Mouse (Mus musculus): ENCODE results near the gene Slc34a1. TPM values are rescaled to one million over a fixed set of nuclear protein-coding genes. Genes with fewer than 3 reads are reported as not detected.
A peak's percentile ranks its signal among the peaks of the same experiment; 100 is the strongest.

Slc34a1 gene
- total and polyA plus RNA-seq, 3 experiments, result 0.93 TPM; not detected in 2

DNA sequence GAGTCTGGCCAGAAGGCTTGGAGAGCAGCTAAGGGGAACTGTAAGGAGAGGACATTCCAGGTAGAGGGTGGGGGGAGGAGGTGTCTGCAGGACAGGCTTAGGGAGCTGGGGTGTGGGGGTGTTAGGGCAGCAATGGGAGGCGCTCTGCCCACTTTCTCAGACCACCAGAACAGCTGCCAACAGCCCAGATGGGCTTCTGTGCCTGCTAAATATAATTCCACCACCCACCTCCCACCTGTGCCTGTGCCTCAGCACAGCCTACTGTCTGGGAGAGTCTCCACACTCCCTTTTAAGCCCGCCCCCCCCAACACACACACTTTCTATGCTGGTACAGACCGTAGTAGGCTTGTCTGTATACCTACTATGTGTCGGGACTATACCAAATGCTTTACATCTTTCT, 16.2 kb upstream of the Slc34a1 start:
- H3K27me3 ChIP-seq (ENCODE audit: insufficient read depth, low read length), result peaks cover 65% of the 10 kb centered on the region
- no peak for DNase-seq (ENCODE audit: low spot score)
- H3K4me3 ChIP-seq (ENCODE audit: low read depth, low read length), result no peak overlapping the region
- H3K36me3 ChIP-seq (replicated peaks), result peaks cover 69% of the 10 kb centered on the region
- no peaks in the 10 kb centered on the region for H3K9me3 ChIP-seq (replicated peaks)
- no peak for TF ChIP-seq CTCF (IDR thresholded peaks at IDR 0.05; ENCODE audit: low read depth, low read length)
- no peaks in the 10 kb centered on the region; the same call in 1 of the 2 replicates for H3K4me1 ChIP-seq (ENCODE audit: insufficient read depth, low read depth, low read length)
- ATAC-seq (ENCODE audit: extremely low read depth, insufficient number of reproducible peaks, low FRiP score, poor library complexity, severe bottlenecking), result no peak

DNA sequence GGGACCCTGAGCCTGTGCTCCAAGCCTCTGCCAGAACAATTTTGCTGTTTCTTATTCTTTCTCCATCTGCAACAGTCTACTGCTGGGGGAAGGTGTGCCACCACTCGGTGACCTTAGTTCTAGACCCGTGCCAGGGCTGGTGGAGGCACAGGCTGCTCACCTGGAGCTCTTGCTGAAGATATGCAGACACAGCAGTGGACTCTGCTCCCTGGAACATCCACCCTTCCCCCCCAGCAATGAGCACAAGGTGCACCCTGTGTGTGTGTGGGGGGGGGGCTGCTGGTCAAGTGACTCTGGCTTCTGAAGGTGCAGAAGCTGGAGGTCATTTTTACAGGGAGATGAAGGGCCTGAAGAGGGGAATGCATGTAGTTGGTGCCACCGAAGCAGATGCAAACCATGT, 7.3 kb upstream of the Slc34a1 start:
- no peak for DNase-seq (ENCODE audit: low spot score)
- ATAC-seq (ENCODE audit: extremely low read depth, insufficient number of reproducible peaks, low FRiP score, poor library complexity, severe bottlenecking), result no peak

DNA sequence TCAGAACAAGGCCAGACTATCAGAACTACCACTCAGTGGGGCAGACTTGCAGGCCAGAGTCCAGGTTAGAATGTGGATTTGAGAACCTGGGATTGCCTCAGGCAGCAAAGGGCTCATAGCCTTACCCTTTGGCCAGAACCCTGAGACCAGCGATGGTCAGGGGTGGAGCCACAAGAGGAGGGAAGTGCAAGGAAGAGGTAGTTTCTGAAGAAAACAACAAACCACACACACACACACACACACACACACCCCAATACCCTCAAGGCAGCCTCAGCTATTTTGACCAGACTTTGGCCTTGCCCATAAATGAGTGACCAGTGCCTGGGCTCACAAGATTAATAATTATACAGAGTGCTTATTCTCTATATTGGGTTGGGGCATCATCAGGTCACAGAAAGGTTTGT, 6.4 kb upstream of the Slc34a1 start:
- ATAC-seq (ENCODE audit: extremely low read depth, insufficient number of reproducible peaks, low FRiP score, poor library complexity, severe bottlenecking) (no peak), DNase-seq (ENCODE audit: low spot score) (no peak)
- TF ChIP-seq TAL1 (conservative IDR thresholded peaks at IDR 0.05; ENCODE audit: low read depth, low read length), result no peak
- no peak for TF ChIP-seq POLR2AphosphoS5 (IDR thresholded peaks at IDR 0.05; ENCODE audit: insufficient replicate concordance, low read depth, low read length)
- TF ChIP-seq GATA1 (IDR thresholded peaks at IDR 0.05; ENCODE audit: borderline replicate concordance, low read length), result no peak
- TF ChIP-seq CTCF (IDR thresholded peaks at IDR 0.05; ENCODE audit: low read depth, low read length), result no peak
- no peak for TF ChIP-seq GATA2 (IDR thresholded peaks at IDR 0.05; ENCODE audit: borderline replicate concordance, low read depth, low read length)
- Histone ChIP-seq H3K36me3 (replicated peaks) (no peaks in the 10 kb centered on the region), H3K27me3 (ENCODE audit: insufficient read depth, low read length) (peaks cover 38% of the 10 kb centered on the region), H3K4me3 (ENCODE audit: low read depth, low read length) (no peak overlapping the region), H3K4me1 (ENCODE audit: insufficient read depth, low read depth, low read length) (no peaks in the 10 kb centered on the region), H3K9me3 (replicated peaks) (no peaks in the 10 kb centered on the region)

More for the DNA sequence above, 7.3 kb upstream of the Slc34a1 start:
- Histone ChIP-seq H3K27me3 (ENCODE audit: insufficient read depth, low read length) (peaks cover 43% of the 10 kb centered on the region), H3K36me3 (replicated peaks) (peaks cover under 1% of the 10 kb centered on the region), H3K9me3 (replicated peaks) (no peaks in the 10 kb centered on the region), H3K4me1 (ENCODE audit: insufficient read depth, low read depth, low read length) (no peaks in the 10 kb centered on the region), H3K4me3 (ENCODE audit: low read depth, low read length) (no peak overlapping the region)
- TF ChIP-seq TAL1 (conservative IDR thresholded peaks at IDR 0.05; ENCODE audit: low read depth, low read length) (no peak), GATA2 (IDR thresholded peaks at IDR 0.05; ENCODE audit: borderline replicate concordance, low read depth, low read length) (no peak), CTCF (IDR thresholded peaks at IDR 0.05; ENCODE audit: low read depth, low read length) (no peak), GATA1 (IDR thresholded peaks at IDR 0.05; ENCODE audit: borderline replicate concordance, low read length) (no peak), POLR2AphosphoS5 (IDR thresholded peaks at IDR 0.05; ENCODE audit: insufficient replicate concordance, low read depth, low read length) (no peak)

GRCm38 (mm10) chr13:55392933-55393332, 5.1 kb upstream of the Slc34a1 start:
- Histone ChIP-seq H3K4me3 (ENCODE audit: low read depth, low read length) (no peak overlapping the region), H3K9me3 (replicated peaks) (no peaks in the 10 kb centered on the region), H3K27me3 (ENCODE audit: insufficient read depth, low read length) (peaks cover 35% of the 10 kb centered on the region), H3K4me1 (ENCODE audit: insufficient read depth, low read depth, low read length) (no peaks in the 10 kb centered on the region), H3K36me3 (replicated peaks) (no peaks in the 10 kb centered on the region)
- TF ChIP-seq TAL1 (conservative IDR thresholded peaks at IDR 0.05; ENCODE audit: low read depth, low read length) (no peak), CTCF (IDR thresholded peaks at IDR 0.05; ENCODE audit: low read depth, low read length) (peak; percentile 58; the same call in 1 of the 2 replicates)
- DNase-seq (ENCODE audit: low spot score), result no peak
- no peak for ATAC-seq (ENCODE audit: extremely low read depth, insufficient number of reproducible peaks, low FRiP score, poor library complexity, severe bottlenecking)

DNA sequence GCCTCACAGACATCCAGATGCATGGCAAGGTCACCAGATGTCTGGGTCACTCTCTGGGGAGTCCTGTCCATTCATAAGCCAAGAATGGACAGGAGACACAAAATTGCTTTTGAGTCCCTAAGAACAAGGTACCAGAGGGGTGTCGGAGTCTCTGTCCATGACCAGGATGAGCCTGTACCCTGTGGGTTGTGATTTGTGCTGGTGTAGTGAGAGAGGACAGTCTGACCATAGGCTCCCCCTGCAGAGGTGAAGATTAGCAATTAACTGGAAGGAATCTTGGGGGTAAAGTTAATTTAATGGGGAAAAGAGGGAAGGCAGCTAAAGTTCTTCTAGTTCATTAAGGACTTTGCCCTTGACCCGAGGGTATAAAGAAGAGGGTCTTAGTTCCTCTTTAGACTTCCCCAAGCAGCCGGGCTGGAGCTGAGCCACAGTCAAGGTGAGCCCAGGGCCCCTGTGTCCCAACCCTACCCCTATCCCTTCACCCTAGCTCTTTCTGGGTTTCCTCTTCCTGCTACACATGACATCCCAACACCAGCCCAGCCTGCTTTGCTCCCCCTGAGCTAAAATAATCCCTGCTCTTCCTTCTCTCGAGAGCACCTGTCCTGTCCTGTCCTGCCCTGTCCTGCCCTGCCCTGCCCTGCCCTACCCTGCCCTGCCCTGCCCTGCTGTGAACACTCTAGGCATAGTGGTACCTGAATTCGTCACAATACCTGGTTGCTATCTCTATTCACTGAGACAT, 1.5 kb downstream of the Slc34a1 start:
- DNase-seq (ENCODE audit: low spot score) (no peak), ATAC-seq (ENCODE audit: extremely low read depth, insufficient number of reproducible peaks, low FRiP score, poor library complexity, severe bottlenecking) (no peak)
- Histone ChIP-seq H3K27me3 (ENCODE audit: insufficient read depth, low read length) (peaks cover 73% of the 10 kb centered on the region), H3K4me1 (ENCODE audit: insufficient read depth, low read depth, low read length) (0 out of 2 replicates have a peak, but pooled peaks cover 2% of the 10 kb centered on the region), H3K4me3 (ENCODE audit: low read depth, low read length) (no peak overlapping the region), H3K36me3 (replicated peaks) (no peaks in the 10 kb centered on the region), H3K9me3 (replicated peaks) (no peaks in the 10 kb centered on the region; the same call in 1 of the 2 replicates)
- TF ChIP-seq POLR2AphosphoS5 (IDR thresholded peaks at IDR 0.05; ENCODE audit: insufficient replicate concordance, low read depth, low read length), result no peak

DNA sequence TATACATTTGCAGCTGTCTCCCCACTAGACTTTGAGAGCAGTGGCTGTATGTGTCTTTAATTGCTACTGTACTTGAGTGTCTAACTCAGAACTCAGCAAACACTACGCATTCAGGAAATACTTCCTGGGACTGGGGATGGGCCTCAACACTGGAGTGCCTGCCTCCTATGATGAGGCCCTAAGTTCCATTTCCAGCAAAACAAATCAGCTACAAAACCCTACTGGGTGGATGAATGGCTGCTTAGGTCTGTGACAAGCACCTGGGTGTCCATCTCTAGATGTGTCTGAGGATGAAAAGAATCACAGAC, 2.0 kb downstream of the Slc34a1 start:
- Histone ChIP-seq H3K36me3 (replicated peaks) (no peaks in the 10 kb centered on the region), H3K27me3 (ENCODE audit: insufficient read depth, low read length) (peaks cover 71% of the 10 kb centered on the region), H3K4me3 (ENCODE audit: low read depth, low read length) (no peak overlapping the region), H3K4me1 (ENCODE audit: insufficient read depth, low read depth, low read length) (0 out of 2 replicates have a peak, but pooled peaks cover 2% of the 10 kb centered on the region), H3K9me3 (replicated peaks) (peaks cover 4% of the 10 kb centered on the region)
- DNase-seq (ENCODE audit: low spot score), result no peak
- TF ChIP-seq TAL1 (conservative IDR thresholded peaks at IDR 0.05; ENCODE audit: low read depth, low read length) (no peak), GATA1 (IDR thresholded peaks at IDR 0.05; ENCODE audit: borderline replicate concordance, low read length) (no peak), POLR2AphosphoS5 (IDR thresholded peaks at IDR 0.05; ENCODE audit: insufficient replicate concordance, low read depth, low read length) (no peak), CTCF (IDR thresholded peaks at IDR 0.05; ENCODE audit: low read depth, low read length) (no peak), GATA2 (IDR thresholded peaks at IDR 0.05; ENCODE audit: borderline replicate concordance, low read depth, low read length) (no peak)
- no peak for ATAC-seq (ENCODE audit: extremely low read depth, insufficient number of reproducible peaks, low FRiP score, poor library complexity, severe bottlenecking)

GRCm38 (mm10) chr13:55403266-55403665, 5.3 kb downstream of the Slc34a1 start:
- peaks cover 81% of the 10 kb centered on the region for H3K27me3 ChIP-seq (ENCODE audit: insufficient read depth, low read length)
- H3K4me1 ChIP-seq (ENCODE audit: insufficient read depth, low read depth, low read length), result peaks cover 7% of the 10 kb centered on the region
- ATAC-seq (ENCODE audit: extremely low read depth, insufficient number of reproducible peaks, low FRiP score, poor library complexity, severe bottlenecking) (no peak), DNase-seq (ENCODE audit: low spot score) (no peak)
- peaks cover 8% of the 10 kb centered on the region for H3K9me3 ChIP-seq (replicated peaks)
- TF ChIP-seq CTCF (IDR thresholded peaks at IDR 0.05; ENCODE audit: low read depth, low read length), result no peak
- no peak for TF ChIP-seq POLR2AphosphoS5 (IDR thresholded peaks at IDR 0.05; ENCODE audit: insufficient replicate concordance, low read depth, low read length)
- TF ChIP-seq TAL1 (conservative IDR thresholded peaks at IDR 0.05; ENCODE audit: low read depth, low read length), result no peak
- TF ChIP-seq GATA1 (IDR thresholded peaks at IDR 0.05; ENCODE audit: borderline replicate concordance, low read length), result no peak
- no peak for TF ChIP-seq GATA2 (IDR thresholded peaks at IDR 0.05; ENCODE audit: borderline replicate concordance, low read depth, low read length)
- H3K4me3 ChIP-seq (ENCODE audit: low read depth, low read length), result no peak overlapping the region
- H3K36me3 ChIP-seq (replicated peaks), result no peaks in the 10 kb centered on the region
